Mouse (Mus musculus) heart, postnatal 10 days (tissue): Measurements from ENCODE around the gene Rap1gap2. TPM values are rescaled to one million over a fixed set of nuclear protein-coding genes. Genes with fewer than 3 reads are reported as not detected.

Experiments used
- DNase-seq, 2 experiments: peaks; one replicate each; pipeline ENCODE4 v3.0.0; 2021
- intact Hi-C: fragments of 180-260 bp; cut with DNase I; formaldehyde crosslinking; loops from one replicate; pipeline ENCODE4 v1.15.1; 2025
- total RNA-seq, 2 experiments: library from RNA; stranded (reverse); gene quantifications; 2 replicates each; pipeline ENCODE4 v1.2.3; 2021

Rap1gap2 gene
- total RNA-seq, result 10 to 100 TPM; 62.1 to 64.6 TPM

GRCm38 (mm10) chr11:74610545-74611176 lies at the start of gene Rap1gap2:
Gene Rap1gap2 (minus strand): TSS chr11:74610915.
- peak; percentile 16 to 19 for DNase-seq
- intact Hi-C loops, result no loop called here

GRCm38 (mm10) chr11:74660336-74660735 lies 49.6 kb upstream of the Rap1gap2 start:
- intact Hi-C loops, result no loop called here
- no peak for DNase-seq

GRCm38 (mm10) chr11:74655941-74656340 lies 45.2 kb upstream of the Rap1gap2 start:
- no peak for DNase-seq
- intact Hi-C loops, result no loop called here

- DNase-seq, result peak; percentile 59 to 68
- intact Hi-C loops, result no loop called here
These were observed 42.7 kb upstream of the Rap1gap2 start for GRCm38 (mm10) chr11:74653385-74653784.

- DNase-seq, result peak; percentile 72 to 84
- intact Hi-C loops, result no loop called here
These were observed 42.1 kb upstream of the Rap1gap2 start for GRCm38 (mm10) chr11:74652791-74653191.

- no peak for DNase-seq
- intact Hi-C loops, result no loop called here
These were observed 39.9 kb upstream of the Rap1gap2 start for GRCm38 (mm10) chr11:74650576-74651100.

GRCm38 (mm10) chr11:74649647-74650551 lies 39.2 kb upstream of the Rap1gap2 start:
- DNase-seq, result peak; percentile 36 to 48
- intact Hi-C loops, result no loop called here

- intact Hi-C loops, result no loop called here
- DNase-seq, result peak; percentile 99
These were observed 38.5 kb upstream of the Rap1gap2 start, which contains the start of gene Cluh for GRCm38 (mm10) chr11:74649095-74649646. Gene Cluh (plus strand): TSS chr11:74649495.

- no peak for DNase-seq
- intact Hi-C loops, result no loop called here
These were observed 38.0 kb upstream of the Rap1gap2 start for GRCm38 (mm10) chr11:74648676-74649075.

- no peak for DNase-seq
- intact Hi-C loops, result no loop called here
These were observed 37.3 kb upstream of the Rap1gap2 start for GRCm38 (mm10) chr11:74647966-74648365.

GRCm38 (mm10) chr11:74639628-74640027 lies 28.9 kb upstream of the Rap1gap2 start:
- no peak for DNase-seq
- intact Hi-C loops, result loop anchor here (2.0 kb wide), 2 partner anchors 129 to 175 kb away; no protein-coding TSS in a partner anchor

GRCm38 (mm10) chr11:74638791-74639411 lies 28.2 kb upstream of the Rap1gap2 start:
- intact Hi-C loops, result loop anchor here (2.0 kb wide), 2 partner anchors 130 to 176 kb away; no protein-coding TSS in a partner anchor
- DNase-seq, result peak in 1 of 2 experiments; percentile 30

GRCm38 (mm10) chr11:74637971-74638790 lies 27.5 kb upstream of the Rap1gap2 start:
- intact Hi-C loops, result loop anchor here (2.0 kb wide), 2 partner anchors 131 to 177 kb away; no protein-coding TSS in a partner anchor
- peak; percentile 87 to 88 for DNase-seq

GRCm38 (mm10) chr11:74637486-74637885 lies 26.8 kb upstream of the Rap1gap2 start:
- no peak for DNase-seq
- intact Hi-C loops, result no loop called here

GRCm38 (mm10) chr11:74634490-74635275 lies 24.0 kb upstream of the Rap1gap2 start:
- peak; percentile 76 to 82 for DNase-seq
- intact Hi-C loops, result no loop called here

- DNase-seq, result no peak
- intact Hi-C loops, result no loop called here
These were observed 21.4 kb upstream of the Rap1gap2 start for GRCm38 (mm10) chr11:74631880-74632789.

GRCm38 (mm10) chr11:74627481-74627880 lies 16.8 kb upstream of the Rap1gap2 start:
- DNase-seq, result no peak
- intact Hi-C loops, result no loop called here

GRCm38 (mm10) chr11:74625333-74625732 lies 14.6 kb upstream of the Rap1gap2 start:
- intact Hi-C loops, result no loop called here
- DNase-seq, result no peak
